Mouse (Mus musculus): Measurements from ENCODE around the gene 2410015M20Rik. TPM values are rescaled to one million over a fixed set of nuclear protein-coding genes. Genes with fewer than 3 reads are reported as not detected.

Gene 2410015M20Rik
- polyA plus RNA-seq, 1 experiment from 2014 or later = 198 TPM

Other genes starting within 250 kb of the 2410015M20Rik start
- 82.5 and 86.2 TPM in 2 replicates for gene Ptprs, start 133.3 kb downstream of the 2410015M20Rik start, polyA plus RNA-seq (2014; fragmentation: Nextera tagmentation; extraction: Ambion mirVana)
- gene Znrf4, start 97.3 kb downstream of the 2410015M20Rik start, polyA plus RNA-seq (2014; fragmentation: Nextera tagmentation; extraction: Ambion mirVana) = not detected in 2 replicates
- 0.73 and 0.84 TPM in 2 replicates for gene Gm20219, start 55.4 kb downstream of the 2410015M20Rik start, polyA plus RNA-seq (2014; fragmentation: Nextera tagmentation; extraction: Ambion mirVana)
- 65.3 and 78.6 TPM in 2 replicates for gene Safb2, start 25.2 kb downstream of the 2410015M20Rik start, polyA plus RNA-seq (2014; fragmentation: Nextera tagmentation; extraction: Ambion mirVana)
- gene Safb, start 24.9 kb downstream of the 2410015M20Rik start, polyA plus RNA-seq (2014; fragmentation: Nextera tagmentation; extraction: Ambion mirVana) = 119 and 132 TPM in 2 replicates
- gene Rpl36, start 3.6 kb upstream of the 2410015M20Rik start, polyA plus RNA-seq (2014; fragmentation: Nextera tagmentation; extraction: Ambion mirVana) = 1,726 and 1,764 TPM in 2 replicates
- gene Lonp1, start 17.1 kb upstream of the 2410015M20Rik start, polyA plus RNA-seq (2014; fragmentation: Nextera tagmentation; extraction: Ambion mirVana) = 61.9 and 66.3 TPM in 2 replicates
- 0.61 and 0.85 TPM in 2 replicates for gene Catsperd, start 18.4 kb upstream of the 2410015M20Rik start, polyA plus RNA-seq (2014; fragmentation: Nextera tagmentation; extraction: Ambion mirVana)
- gene Ranbp3, start 63.5 kb upstream of the 2410015M20Rik start, polyA plus RNA-seq (2014; fragmentation: Nextera tagmentation; extraction: Ambion mirVana) = 118 and 131 TPM in 2 replicates
- 413 and 428 TPM in 2 replicates for gene Ndufa11, start 108.0 kb upstream of the 2410015M20Rik start, polyA plus RNA-seq (2014; fragmentation: Nextera tagmentation; extraction: Ambion mirVana)
- 19.7 and 21.1 TPM in 2 replicates for gene Vmac, start 108.3 kb upstream of the 2410015M20Rik start, polyA plus RNA-seq (2014; fragmentation: Nextera tagmentation; extraction: Ambion mirVana)
- gene Nrtn, start 147.8 kb upstream of the 2410015M20Rik start, polyA plus RNA-seq (2014; fragmentation: Nextera tagmentation; extraction: Ambion mirVana) = 19.0 and 19.9 TPM in 2 replicates
- 37.3 and 38.2 TPM in 2 replicates for gene Dus3l, start 155.0 kb upstream of the 2410015M20Rik start, polyA plus RNA-seq (2014; fragmentation: Nextera tagmentation; extraction: Ambion mirVana)
- 1.2 TPM in 2 replicates for gene Prr22, start 160.5 kb upstream of the 2410015M20Rik start, polyA plus RNA-seq (2014; fragmentation: Nextera tagmentation; extraction: Ambion mirVana)
- 2.7 and 2.9 TPM in 2 replicates for gene Rfx2, start 221.2 kb upstream of the 2410015M20Rik start, polyA plus RNA-seq (2014; fragmentation: Nextera tagmentation; extraction: Ambion mirVana)